Mouse (Mus musculus): ENCODE measurements at regions not wholly inside any gene's neighbourhood (a gene's known extent, or its start where the extent isn't known, plus 50 kb on each side); places are given as distances from the start of the nearest gene placed in this dataset.

DNA sequence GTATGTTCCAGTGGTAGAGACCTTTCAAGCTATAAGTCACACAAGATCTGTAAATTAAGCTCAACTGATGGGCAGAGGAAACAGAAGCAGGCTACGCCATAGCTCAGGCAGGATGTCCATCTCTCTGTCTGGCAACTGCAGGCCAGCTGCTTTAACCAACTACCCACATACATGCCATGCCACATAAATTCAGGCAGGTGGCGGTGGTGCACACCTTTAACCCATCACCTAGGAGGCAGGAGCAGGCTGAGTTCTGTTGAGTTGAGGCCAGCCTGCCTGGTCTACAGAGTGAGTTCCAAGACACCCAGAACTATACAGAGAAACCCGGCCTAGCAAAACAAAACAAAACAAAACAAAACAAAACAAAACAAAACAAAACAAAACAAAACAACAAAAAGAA, 289.1 kb upstream of the Sash1 start:
- in situ Hi-C loops (cut with MboI, MseI) = loop anchor here in 1 of 2 experiments (5.0 kb wide), 1 partner anchor 47 kb away; no protein-coding TSS in a partner anchor

DNA sequence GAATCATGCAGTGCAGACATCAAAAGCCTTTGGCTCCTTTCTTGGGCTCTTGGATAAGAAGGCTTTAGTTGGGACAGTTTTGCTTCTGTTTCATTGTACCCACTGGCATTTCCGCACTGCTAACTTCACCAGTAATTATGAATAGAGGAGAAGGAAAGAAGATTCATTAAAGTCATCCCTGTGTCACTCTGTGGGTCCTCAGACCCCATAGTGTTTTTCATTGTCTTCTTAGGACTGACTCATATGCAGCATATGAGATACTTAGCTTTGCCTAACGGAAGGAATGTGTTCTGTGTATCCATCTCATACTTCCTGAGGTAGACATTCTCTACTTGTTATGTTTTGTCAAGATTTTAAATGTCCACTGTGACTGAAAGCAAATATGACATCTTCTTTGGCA, 287.6 kb upstream of the Sash1 start:
- in situ Hi-C loops (cut with MboI, MseI) = loop anchor here in 1 of 2 experiments (5.0 kb wide), 1 partner anchor 49 kb away; no protein-coding TSS in a partner anchor

DNA sequence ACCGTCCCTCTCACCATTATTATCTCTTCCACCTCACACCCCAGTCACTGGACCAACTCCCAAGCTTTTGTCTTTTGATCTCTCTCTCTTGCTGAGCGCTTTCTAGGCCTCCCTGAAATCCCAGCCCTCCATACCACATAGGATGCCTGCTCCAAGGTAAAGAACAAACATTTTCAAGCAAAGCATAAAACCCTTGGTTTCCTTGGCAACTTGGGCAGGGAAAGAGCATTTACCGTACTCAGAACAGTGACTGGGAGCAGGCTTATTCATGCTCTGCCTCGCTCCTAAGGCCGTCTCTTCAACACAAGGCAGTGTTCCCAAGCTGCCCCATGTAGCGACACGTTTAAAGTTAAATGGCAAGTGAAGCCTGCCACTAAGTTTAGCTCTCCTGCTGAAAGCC, 282.9 kb upstream of the Sash1 start:
- in situ Hi-C loops (cut with MboI, MseI) = no loop called here

DNA sequence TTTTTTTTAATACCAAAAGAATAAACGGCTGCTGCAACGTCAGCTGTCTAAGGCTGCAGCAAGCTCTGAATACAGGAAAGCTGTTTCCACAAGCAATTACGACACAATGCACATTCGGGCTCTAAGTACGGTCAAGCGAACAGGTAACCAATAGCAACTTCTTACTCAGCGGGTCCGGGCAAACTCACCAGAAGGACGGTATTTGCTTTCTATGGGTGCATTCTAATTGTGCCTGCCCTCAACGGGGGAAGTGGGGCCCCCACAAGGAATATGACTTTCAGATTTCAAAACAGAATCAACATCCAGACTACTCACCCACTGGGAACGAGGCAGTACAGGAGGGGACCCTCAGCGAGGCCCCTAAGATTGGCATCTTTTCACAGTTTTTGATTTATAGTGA, 280.1 kb upstream of the Sash1 start:
- in situ Hi-C loops (cut with MboI, MseI) = no loop called here

DNA sequence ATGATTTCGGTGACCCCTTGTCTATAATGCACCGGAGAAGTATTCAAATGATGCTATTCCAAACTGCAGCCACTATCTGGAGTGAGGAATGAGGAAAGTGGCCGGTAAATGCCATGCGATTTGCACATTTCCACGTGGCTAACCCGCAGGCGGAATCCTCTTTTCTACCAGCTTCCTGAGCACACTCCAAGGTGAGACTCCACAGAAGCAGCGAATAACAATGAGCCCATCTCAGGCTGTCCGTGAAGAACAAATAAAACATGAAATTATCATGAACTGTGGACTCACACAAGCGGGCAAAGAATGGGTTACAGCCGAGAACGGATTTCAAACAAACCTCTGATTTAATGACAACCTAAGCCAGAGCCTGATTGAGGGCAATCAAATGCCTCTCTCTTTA, 279.7 kb upstream of the Sash1 start:
- in situ Hi-C loops (cut with MboI, MseI) = no loop called here

DNA sequence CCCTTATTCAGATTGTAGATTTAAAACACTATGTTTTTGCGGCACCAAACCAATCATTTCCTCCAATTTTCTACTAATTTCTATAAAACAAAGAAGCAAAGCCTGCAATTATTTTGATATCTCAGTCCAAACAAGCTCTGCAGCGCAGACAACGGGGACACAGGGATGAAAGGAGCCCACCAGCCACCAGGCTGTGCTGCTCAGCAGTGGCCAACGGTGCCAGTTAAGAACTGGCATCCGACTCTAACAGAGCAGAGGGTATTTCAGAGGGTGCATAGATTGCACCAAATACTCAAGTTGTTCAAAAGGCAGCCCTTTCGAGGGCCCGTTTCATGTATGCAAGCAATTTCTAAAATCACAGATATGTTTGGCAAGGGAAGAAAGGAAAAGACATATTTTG, 278.5 kb upstream of the Sash1 start:
- in situ Hi-C loops (cut with MboI, MseI) = no loop called here

DNA sequence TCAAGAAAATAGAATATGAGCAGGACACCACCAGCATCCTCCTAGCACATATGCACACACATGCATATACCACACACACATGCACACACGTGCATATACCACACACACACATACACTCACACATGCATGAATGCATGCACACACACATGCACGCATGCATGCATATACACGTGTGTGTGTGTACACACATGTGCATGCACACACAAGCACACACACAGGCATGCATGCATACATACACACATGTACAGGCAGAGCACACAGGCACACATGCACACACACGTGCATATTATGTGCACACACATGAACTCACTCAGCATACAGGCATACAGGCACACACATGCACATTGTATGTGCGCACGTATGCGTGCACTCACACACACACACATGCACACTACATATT, 275.7 kb upstream of the Sash1 start:
- in situ Hi-C loops (cut with MboI, MseI) = no loop called here

DNA sequence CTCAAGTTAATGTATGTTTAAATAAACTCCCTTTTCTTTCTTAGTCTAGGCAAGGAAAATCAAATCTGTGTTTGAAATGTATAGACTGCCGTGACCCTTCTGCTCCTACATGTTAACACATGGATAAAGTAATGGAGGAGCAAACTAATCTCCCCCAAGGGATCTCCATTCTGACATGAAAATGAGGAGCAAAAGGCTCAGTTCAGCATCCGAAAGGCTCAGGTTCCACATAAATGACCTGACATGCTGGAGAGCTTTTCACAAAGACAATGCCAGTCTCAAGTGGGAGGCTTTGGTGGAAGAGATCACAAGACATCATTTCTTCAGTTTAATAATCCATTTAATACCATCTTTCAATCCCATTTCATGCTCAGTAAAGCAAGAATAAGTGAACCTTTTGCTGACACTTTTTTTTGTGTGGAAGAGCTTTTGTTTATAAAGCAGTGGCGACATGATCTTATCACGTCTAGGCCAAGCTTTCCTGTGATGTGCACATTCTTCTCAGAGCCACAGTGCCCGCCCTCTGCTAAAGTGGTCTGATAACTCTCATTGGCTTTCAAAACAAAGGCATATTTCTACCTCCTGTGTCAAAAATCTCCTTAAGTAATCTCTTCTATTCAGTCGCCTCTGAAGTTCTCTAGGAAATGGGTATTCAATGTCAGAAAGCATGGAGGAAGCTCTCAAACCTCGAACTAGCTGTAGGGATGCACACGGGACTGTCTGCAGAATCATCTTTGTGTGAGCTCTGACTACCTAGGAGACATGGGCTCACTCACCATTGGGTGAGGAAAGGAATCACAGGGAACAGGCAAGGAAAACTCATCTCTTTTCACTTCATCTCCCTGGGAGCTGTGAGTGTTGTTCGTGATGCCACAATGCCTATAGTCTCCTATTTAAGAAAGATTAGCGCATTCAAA, 271.7 kb upstream of the Sash1 start:
- in situ Hi-C loops (cut with MboI, MseI) = no loop called here

DNA sequence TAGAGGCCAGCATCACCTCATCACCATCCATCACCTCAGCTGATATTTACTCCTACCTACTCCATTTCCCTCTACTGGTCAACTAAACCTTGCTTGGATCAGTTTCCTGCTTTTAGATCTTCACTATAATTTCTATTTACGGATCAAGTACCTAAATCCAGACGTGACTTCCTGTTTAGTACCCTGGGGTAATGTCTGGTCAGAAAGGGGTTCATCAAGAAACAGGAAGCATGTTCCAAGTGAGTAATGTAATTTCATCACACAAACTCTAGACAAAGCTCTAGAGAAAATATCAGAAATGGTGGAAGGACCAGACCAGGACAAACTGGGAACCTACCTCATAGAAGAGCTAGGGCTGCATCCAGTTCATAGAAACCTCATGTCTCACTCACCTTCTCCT, 250.2 kb upstream of the Sash1 start:
- in situ Hi-C loops (cut with MboI, MseI) = no loop called here

DNA sequence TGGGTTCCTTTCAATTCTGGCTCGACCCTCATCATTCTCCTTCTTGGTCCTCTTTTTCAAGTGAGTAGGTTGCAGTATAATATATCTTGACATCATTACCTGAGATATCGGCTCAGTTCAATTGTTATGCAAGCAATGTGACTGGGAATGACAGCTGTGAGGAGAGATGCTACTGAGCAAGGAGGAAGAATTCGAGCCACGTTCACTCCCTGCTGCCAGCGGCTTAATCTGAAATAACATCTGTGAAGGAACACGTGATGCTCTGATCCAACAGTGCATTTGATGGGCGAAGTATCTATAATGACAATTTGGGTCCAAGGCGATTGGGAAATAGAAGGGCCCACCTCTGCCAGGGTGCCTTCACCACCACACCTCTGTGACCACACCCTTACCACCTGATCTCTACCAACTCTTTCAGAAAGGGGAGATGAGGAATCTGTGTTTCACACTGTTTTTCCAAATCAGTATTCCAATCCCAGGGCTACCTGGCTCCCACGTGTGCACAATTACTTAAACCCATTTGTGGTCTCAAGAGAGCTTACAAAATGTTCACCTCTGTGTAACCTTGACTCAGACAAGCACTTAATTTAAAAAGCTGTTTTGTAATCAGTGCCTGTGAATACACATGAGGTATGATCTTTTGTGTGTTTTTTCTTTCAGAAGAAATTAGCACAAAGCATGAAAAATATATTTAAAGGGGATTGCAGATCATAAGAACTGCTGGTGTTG, 248.6 kb upstream of the Sash1 start:
- in situ Hi-C loops (cut with MboI, MseI) = no loop called here

DNA sequence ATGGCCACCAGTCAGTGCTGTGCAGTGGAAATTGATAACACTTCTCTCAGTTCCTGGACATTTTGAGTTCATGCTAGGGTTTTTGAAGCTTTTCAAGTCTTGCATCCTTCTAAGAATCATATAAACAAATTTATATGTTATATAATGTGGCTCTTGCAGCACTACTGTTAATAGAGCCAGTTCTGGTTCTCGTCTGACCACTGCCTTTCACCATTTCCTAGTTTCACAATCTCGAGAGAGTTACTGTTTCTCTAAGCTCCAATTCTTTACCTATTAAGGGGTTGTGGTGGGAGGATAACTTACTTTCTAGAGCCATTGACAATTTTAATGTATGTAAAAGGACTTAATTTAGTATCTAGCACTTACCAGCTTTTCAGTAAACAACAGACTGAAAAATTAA, 244.2 kb upstream of the Sash1 start:
- in situ Hi-C loops (cut with MboI, MseI) = no loop called here

DNA sequence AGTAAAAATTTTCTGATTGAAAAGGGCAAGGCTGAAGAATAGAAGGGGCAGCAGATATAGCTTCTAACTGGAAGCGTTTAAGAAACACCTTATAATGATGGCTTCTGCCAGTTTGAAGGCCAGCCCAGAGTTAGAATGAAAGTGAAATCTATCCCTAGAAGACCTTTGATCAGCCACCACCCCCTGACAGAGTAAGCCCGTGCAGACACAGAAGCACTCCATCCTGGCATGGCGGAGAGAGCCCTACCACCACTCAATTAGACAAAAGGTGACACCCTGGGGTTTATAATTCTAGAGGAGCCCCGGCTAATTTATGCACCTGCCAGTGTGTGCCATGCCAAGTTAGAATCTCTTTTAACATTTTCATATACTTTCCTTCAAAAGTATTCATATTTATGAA, 233.4 kb upstream of the Sash1 start:
- in situ Hi-C loops (cut with MboI, MseI) = no loop called here

DNA sequence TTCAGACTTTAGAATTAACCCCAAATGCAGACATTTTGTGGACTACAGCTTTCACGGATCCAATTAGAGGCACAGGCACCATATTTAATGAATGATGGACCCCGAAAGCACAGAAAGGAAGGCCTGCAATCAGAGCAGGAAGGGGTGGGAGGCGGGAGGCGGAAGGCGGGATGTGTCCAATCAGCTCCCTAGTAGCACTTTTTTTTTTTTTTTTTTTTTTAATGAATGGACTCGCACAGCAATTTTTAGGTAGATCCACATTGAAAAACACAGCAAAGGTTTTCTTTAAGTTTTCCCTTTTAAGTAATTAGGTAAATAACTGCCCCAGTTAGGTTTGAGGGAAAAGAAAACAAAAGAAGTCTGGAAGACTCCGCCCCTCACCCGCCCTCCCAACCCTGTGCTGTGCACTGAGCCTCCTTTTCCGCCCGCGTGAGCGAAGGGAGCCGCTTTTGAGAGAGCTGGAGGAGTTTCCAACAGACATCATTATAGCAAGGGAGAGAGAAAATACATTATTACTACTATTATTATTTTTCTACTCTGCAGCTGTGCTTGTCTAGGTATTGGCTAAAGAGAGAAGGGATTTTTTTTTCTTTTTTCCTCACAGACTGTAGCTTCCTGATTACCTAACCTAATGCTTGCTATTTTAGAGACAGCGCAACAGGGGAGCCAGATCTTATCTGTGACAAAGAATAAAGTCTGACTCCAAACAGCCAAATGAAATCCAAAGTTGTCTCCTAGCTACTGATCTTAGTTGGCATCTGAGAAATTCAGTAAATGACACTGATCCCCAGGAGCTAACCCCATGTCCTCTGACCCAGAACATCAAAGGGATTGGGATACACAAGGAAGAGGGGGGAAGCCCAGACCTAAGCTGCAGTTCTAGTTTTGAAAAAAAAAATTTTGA, 232.0 kb upstream of the Sash1 start:
- in situ Hi-C loops (cut with MboI, MseI) = no loop called here

DNA sequence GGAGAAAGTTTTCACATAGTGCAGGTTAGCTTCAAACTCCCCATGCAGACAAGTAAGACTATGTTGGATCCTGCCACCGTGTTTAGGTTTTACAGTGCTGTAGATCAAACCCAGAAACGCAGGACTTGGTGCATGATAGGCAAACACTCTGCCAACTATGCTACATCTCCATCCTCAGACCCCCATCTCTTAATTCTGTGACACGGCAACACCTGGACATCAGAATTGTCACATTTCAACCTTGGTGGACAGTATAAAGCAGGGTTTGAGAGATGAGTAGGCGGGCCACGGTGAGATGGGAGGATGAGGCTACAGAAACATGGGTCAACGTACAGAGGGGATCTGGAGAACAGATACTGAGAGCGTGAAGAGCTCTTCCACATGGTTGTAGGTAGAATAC, 231.3 kb upstream of the Sash1 start:
- in situ Hi-C loops (cut with MboI, MseI) = no loop called here

DNA sequence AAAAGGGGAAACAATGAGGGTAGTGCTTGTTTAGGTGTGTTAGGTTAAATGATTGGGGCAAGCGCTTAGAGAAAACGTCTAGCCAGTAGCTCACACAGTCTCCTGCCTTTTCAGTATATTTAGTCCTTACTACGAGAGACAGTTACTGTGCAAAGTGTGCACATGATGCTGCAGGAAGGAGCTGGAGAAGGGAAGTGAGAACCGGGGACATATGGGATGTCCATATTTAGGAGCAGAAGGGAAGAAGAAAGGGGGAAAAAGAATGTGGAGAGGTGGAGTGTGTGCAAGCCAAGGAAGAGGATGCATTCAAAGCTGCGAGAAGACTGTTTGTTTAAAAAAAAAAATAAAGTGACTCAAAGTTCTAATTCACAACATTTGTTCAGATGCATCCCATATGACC, 227.8 kb upstream of the Sash1 start:
- in situ Hi-C loops (cut with MboI, MseI) = no loop called here

DNA sequence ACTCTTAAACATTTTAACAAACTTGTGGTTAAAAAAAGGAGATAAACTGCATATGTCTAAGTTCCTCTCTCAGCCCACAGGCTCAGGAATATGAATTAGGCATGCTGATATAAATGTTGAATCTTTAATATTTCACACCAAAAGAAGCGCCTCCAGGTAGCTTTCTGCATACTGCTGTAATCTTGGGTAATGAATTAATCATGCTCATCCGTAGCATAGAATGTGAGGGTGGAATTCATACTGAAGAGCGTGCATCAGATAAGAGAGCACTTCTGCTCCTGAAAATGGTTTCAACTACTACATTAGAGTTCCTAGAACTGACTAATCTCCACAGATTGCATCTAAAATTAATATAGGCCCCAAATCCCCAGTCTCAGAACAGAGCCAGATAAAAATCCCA, 225.2 kb upstream of the Sash1 start:
- in situ Hi-C loops (cut with MboI, MseI) = no loop called here

DNA sequence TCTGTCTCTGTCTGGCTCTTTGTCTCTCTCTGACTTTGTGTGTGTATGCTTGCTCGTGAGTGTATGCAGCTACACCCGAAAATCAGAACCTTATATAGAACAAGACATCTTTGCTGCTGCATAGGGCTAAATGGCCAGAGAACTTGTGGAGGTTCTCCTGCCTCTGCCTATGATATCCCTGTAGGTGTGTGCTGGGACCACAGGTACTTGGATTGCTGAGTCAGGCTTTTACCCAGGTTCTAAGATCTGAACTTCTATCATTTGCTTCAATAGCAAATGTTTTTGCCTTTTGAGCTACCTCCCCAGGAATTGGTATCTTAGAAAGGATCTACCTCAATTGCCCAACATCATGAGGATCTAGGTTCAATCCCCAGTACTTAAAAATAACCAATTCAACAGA, 210.3 kb upstream of the Sash1 start:
- in situ Hi-C loops (cut with MboI, MseI) = no loop called here

DNA sequence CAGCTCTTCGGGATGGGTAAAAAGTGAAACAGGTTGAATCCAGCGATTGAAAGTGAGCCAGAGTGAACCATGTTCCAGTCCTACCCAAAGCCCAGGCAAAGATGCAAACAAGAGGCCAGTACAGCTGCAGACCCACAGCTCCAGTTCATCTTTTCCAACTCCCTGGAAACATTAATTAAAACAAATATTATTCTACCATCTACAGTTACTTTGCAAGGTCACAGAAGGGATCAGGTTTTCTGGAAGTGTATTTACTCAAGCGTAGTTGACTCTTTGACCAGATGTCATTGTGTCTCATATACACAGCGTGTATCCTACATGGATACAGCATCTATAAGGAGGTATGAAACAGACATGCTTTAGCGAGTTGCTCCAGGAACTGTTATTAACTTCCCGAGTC, 209.3 kb upstream of the Sash1 start:
- in situ Hi-C loops (cut with MboI, MseI) = no loop called here

DNA sequence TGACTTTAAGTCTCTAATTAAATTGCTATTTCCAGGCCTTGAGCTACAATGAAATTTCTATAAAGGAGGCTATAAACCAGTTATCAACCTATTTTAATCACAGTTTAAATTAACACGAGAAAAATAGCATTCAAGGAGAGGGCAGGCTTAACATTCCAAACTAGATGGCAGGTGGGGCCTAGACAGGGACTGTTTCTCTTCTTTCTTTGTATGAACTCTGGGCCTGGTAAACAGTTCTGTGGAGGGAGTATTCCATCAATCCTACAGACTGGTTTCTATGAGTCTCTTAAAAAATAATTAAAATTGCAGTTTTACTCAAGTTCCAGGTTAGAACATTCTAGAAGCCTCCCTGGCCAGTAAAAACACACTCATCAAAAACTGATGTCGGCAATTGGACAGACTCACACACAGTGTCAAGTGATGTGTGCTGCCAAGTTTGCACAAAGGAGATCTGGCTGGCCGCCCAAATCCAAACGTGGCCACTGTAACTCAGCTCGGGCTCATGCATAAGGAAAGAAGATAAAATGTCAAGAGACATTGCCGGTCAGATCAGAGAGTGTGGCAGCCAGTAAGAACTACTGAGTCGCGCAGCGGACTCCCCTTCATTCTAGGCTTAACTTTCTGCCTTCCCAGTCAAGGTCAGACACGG, 206.5 kb upstream of the Sash1 start:
- in situ Hi-C loops (cut with MboI, MseI) = no loop called here

DNA sequence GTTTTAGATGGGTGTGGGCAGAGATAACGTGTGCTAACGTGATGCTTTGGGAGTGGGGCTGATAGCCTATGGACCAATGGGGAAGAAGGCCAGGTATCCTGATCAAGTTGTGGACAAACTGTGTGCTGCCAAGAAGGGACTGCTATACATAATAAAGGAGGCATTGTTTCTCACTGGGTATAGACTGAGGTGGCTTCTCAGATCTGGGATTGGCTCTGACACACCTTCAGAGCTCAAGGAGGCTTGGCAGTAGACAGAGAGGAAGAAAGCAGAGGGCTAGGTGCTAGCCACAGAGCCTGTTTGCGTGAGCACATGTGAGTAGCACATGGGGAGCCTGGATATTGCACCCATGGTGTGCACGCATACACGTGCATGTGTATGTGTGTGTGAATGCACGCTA, 205.1 kb upstream of the Sash1 start:
- in situ Hi-C loops (cut with MboI, MseI) = no loop called here

DNA sequence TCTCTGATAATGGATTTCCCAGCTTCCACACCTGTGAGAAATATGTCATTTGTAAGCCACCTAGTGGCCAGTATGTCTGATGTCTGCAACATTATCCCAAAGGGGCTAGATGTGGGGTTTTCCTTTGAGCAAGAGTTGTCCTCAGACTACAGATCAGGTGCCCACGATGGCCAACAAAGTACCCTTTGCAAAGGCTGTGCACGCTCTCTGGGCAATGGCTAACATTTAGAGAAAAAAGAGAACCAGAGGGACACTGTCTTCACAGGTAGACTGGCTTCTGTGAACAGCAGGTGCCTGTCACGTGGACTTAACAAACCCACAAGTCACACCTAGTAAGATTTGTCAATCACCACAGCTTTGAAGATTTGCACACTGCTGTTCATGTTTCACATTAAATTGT, 202.0 kb upstream of the Sash1 start:
- in situ Hi-C loops (cut with MboI, MseI) = no loop called here
